Mouse (Mus musculus): Measurements from ENCODE around the gene Larp4. TPM values are rescaled to one million over a fixed set of nuclear protein-coding genes. Genes with fewer than 3 reads are reported as not detected.
A peak's percentile ranks its signal among the peaks of the same experiment; 100 is the strongest.
"Not testable (repeated sequence)": the region's sequence is repeated elsewhere in the genome, so short reads cannot be mapped to it uniquely, and the experiment has no call there.

The Larp4 gene
- polyA plus RNA-seq, 2 experiments, result 25.4 to 32.6 TPM

GRCm38 (mm10) chr15:99972361-99972988, 2.6 kb downstream of the Larp4 start:
- Histone ChIP-seq H3K9ac (ENCODE audit: low read depth, low read length, severe bottlenecking) (peak overlapping the region; percentile 78), H3K27ac (replicated peaks; ENCODE audit: low read depth, low read length) (peak overlapping the region; percentile 97)
- WGBS, result under 1% methylated on average over 49 of the region's 50 CpGs

GRCm38 (mm10) chr15:99972989-99973911, 3.4 kb downstream of the Larp4 start:
- Histone ChIP-seq H3K9me3 (ENCODE audit: control insufficient read depth, low read length) (no peaks in the 10 kb centered on the region), H3K4me2 (replicated peaks; ENCODE audit: low read depth, low read length, severe bottlenecking) (peak overlapping the region; percentile 69), H3K36me3 (ENCODE audit: control insufficient read depth, insufficient read depth, low read length) (no peaks in the 10 kb centered on the region), H3K4me3 (replicated peaks; ENCODE audit: low read length) (peak overlapping the region; percentile 96), H3K27me3 (ENCODE audit: control insufficient read depth, insufficient read depth, low read length) (no peaks in the 10 kb centered on the region), H3K9ac (ENCODE audit: low read depth, low read length, severe bottlenecking) (peak overlapping the region; percentile 78), H3K4me1 (ENCODE audit: control insufficient read depth, insufficient read depth, low read length) (0 out of 2 replicates have a peak, but pooled peaks cover 3% of the 10 kb centered on the region), H3K27ac (replicated peaks; ENCODE audit: low read depth, low read length) (peak overlapping the region; percentile 97)
- ATAC-seq (ENCODE audit: low FRiP score, low read depth), result peak; percentile 77
- no peak for TF ChIP-seq POLR2A (IDR thresholded peaks at IDR 0.05; ENCODE audit: borderline replicate concordance, extremely low read depth, insufficient read depth, insufficient read length)
- WGBS, result under 1% methylated on average over 78 of the region's 84 CpGs
- DNase-seq (ENCODE audit: low spot score), result peak; percentile 63

More at GRCm38 (mm10) chr15:99972361-99972988, 2.6 kb downstream of the Larp4 start:
- H3K36me3 ChIP-seq (ENCODE audit: control insufficient read depth, insufficient read depth, low read length), result no peaks in the 10 kb centered on the region
- peak overlapping the region; percentile 69 for H3K4me2 ChIP-seq (replicated peaks; ENCODE audit: low read depth, low read length, severe bottlenecking)
- H3K4me3 ChIP-seq (replicated peaks; ENCODE audit: low read length), result peak overlapping the region; percentile 96
- peak; percentile 90 for TF ChIP-seq POLR2A (IDR thresholded peaks at IDR 0.05; ENCODE audit: borderline replicate concordance, extremely low read depth, insufficient read depth, insufficient read length)
- 0 out of 2 replicates have a peak, but pooled peaks cover 3% of the 10 kb centered on the region for H3K4me1 ChIP-seq (ENCODE audit: control insufficient read depth, insufficient read depth, low read length)
- no peaks in the 10 kb centered on the region for H3K27me3 ChIP-seq (ENCODE audit: control insufficient read depth, insufficient read depth, low read length)
- ATAC-seq (ENCODE audit: low FRiP score, low read depth) (peak; percentile 95), DNase-seq (ENCODE audit: low spot score) (peak; percentile 95)
- no peaks in the 10 kb centered on the region for H3K9me3 ChIP-seq (ENCODE audit: control insufficient read depth, low read length)

DNA sequence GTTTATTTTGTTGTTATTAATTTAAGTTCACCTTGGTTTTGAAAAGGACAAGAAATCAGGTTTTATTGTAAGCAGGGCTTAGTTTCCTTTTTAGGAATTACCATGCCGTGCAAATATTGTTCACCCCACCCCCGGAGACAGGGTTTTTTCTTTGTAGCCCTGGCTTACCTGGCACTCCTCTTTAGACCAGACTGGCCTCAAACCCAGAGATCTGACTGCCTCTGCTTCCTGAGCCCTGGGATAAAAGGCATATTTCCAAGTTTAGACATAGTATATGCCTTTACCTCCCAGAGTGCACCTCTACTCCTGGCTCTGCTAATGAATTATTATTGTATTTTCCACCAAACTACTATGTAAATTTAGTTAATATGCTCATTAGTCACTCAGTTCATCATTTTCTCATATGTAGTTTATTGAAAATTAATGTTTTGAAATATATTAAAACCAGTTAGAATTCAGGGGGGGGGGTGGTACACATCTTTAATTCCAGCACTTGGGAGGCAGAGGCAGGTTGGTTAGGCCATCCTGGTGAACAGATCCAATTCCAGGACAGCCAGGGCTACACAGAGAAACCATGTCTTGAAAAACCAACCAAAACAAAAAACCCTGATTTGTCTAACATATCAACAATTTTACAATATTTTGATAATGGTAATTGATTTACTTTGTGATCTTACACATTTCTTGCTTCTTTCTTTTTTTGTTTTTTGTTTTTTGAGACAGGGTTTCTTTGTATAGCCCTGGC, 4.8 kb downstream of the Larp4 start:
- no peak for TF ChIP-seq POLR2A (IDR thresholded peaks at IDR 0.05; ENCODE audit: borderline replicate concordance, extremely low read depth, insufficient read depth, insufficient read length)
- no peak for ATAC-seq (ENCODE audit: low FRiP score, low read depth)
- 0 out of 2 replicates have a peak, but pooled peaks cover 3% of the 10 kb centered on the region for H3K4me1 ChIP-seq (ENCODE audit: control insufficient read depth, insufficient read depth, low read length)
- no peak overlapping the region for H3K9ac ChIP-seq (ENCODE audit: low read depth, low read length, severe bottlenecking)
- 70% methylated on average over 2 of the region's 2 CpGs for WGBS
- peak overlapping the region; percentile 96 for H3K4me3 ChIP-seq (replicated peaks; ENCODE audit: low read length)
- H3K9me3 ChIP-seq (ENCODE audit: control insufficient read depth, low read length), result no peaks in the 10 kb centered on the region
- H3K36me3 ChIP-seq (ENCODE audit: control insufficient read depth, insufficient read depth, low read length), result no peaks in the 10 kb centered on the region
- no peak overlapping the region for H3K27ac ChIP-seq (replicated peaks; ENCODE audit: low read depth, low read length)
- DNase-seq (ENCODE audit: low spot score), result no peak
- peak overlapping the region; percentile 69; the same call in 1 of the 2 replicates for H3K4me2 ChIP-seq (replicated peaks; ENCODE audit: low read depth, low read length, severe bottlenecking)
- H3K27me3 ChIP-seq (ENCODE audit: control insufficient read depth, insufficient read depth, low read length), result no peaks in the 10 kb centered on the region

- not testable (repeated sequence) for H3K4me2 ChIP-seq (replicated peaks; ENCODE audit: low read depth, low read length, severe bottlenecking); H3K36me3 ChIP-seq (ENCODE audit: control insufficient read depth, insufficient read depth, low read length); H3K9me3 ChIP-seq (ENCODE audit: control insufficient read depth, low read length); H3K27ac ChIP-seq (replicated peaks; ENCODE audit: low read depth, low read length); DNase-seq (ENCODE audit: low spot score); H3K4me1 ChIP-seq (ENCODE audit: control insufficient read depth, insufficient read depth, low read length); H3K27me3 ChIP-seq (ENCODE audit: control insufficient read depth, insufficient read depth, low read length); ATAC-seq (ENCODE audit: low FRiP score, low read depth); H3K9ac ChIP-seq (ENCODE audit: low read depth, low read length, severe bottlenecking); H3K4me3 ChIP-seq (replicated peaks; ENCODE audit: low read length)
- WGBS, result 84% methylated on average over 2 of the region's 2 CpGs
Observed at GRCm38 (mm10) chr15:99976121-99976520, 6.3 kb downstream of the Larp4 start.

GRCm38 (mm10) chr15:99979266-99979665, 9.4 kb downstream of the Larp4 start:
- WGBS, result 91% methylated on average over 1 of the region's 1 CpGs
- no peak overlapping the region for H3K9ac ChIP-seq (ENCODE audit: low read depth, low read length, severe bottlenecking)
- H3K4me1 ChIP-seq (ENCODE audit: control insufficient read depth, insufficient read depth, low read length), result 0 out of 2 replicates have a peak, but pooled peaks cover 3% of the 10 kb centered on the region
- no peak for ATAC-seq (ENCODE audit: low FRiP score, low read depth)
- DNase-seq (ENCODE audit: low spot score), result no peak
- no peak for TF ChIP-seq POLR2A (IDR thresholded peaks at IDR 0.05; ENCODE audit: borderline replicate concordance, extremely low read depth, insufficient read depth, insufficient read length)
- H3K4me3 ChIP-seq (replicated peaks; ENCODE audit: low read length), result no peak overlapping the region
- H3K27ac ChIP-seq (replicated peaks; ENCODE audit: low read depth, low read length), result no peak overlapping the region
- no peaks in the 10 kb centered on the region for H3K9me3 ChIP-seq (ENCODE audit: control insufficient read depth, low read length)
- H3K36me3 ChIP-seq (ENCODE audit: control insufficient read depth, insufficient read depth, low read length), result no peaks in the 10 kb centered on the region
- H3K4me2 ChIP-seq (replicated peaks; ENCODE audit: low read depth, low read length, severe bottlenecking), result no peak overlapping the region
- H3K27me3 ChIP-seq (ENCODE audit: control insufficient read depth, insufficient read depth, low read length), result no peaks in the 10 kb centered on the region

Data from limb, embryonic 14.5 days (tissue).